Mouse (Mus musculus) MN1 (cell line): ENCODE results near the gene Msi2.

Experiments used
- DNase-seq: peaks from one replicate; pipeline ENCODE4 v3.0.0-alpha.2; 2016; ENCODE audit warnings: low spot score

Msi2 gene

GRCm38 (mm10) chr11:88636319-88636718 lies 82.0 kb downstream of the Msi2 start:
- no peak for DNase-seq

GRCm38 (mm10) chr11:88634627-88635026 lies 83.7 kb downstream of the Msi2 start:
- DNase-seq: no peak

GRCm38 (mm10) chr11:88631932-88632230 lies 86.4 kb downstream of the Msi2 start:
- DNase-seq: no peak

- no peak for DNase-seq
Observed at GRCm38 (mm10) chr11:88631084-88631931, 87.0 kb downstream of the Msi2 start.

- DNase-seq: no peak
Observed at GRCm38 (mm10) chr11:88629619-88630018, 88.7 kb downstream of the Msi2 start.

GRCm38 (mm10) chr11:88629165-88629564 lies 89.1 kb downstream of the Msi2 start:
- no peak for DNase-seq

- no peak for DNase-seq
Observed at GRCm38 (mm10) chr11:88628676-88629075, 89.6 kb downstream of the Msi2 start.

GRCm38 (mm10) chr11:88627327-88627726 lies 91.0 kb downstream of the Msi2 start:
- DNase-seq: no peak

- DNase-seq: no peak
Observed at GRCm38 (mm10) chr11:88626576-88626975, 91.7 kb downstream of the Msi2 start.

- DNase-seq: no peak
Observed at GRCm38 (mm10) chr11:88626061-88626460, 92.3 kb downstream of the Msi2 start.

GRCm38 (mm10) chr11:88625063-88625462 lies 93.2 kb downstream of the Msi2 start:
- no peak for DNase-seq

- DNase-seq: no peak
Observed at GRCm38 (mm10) chr11:88624627-88625026, 93.7 kb downstream of the Msi2 start.

- no peak for DNase-seq
Observed at GRCm38 (mm10) chr11:88623671-88624070, 94.6 kb downstream of the Msi2 start.

- DNase-seq: no peak
Observed at GRCm38 (mm10) chr11:88622496-88622895, 95.8 kb downstream of the Msi2 start.

- no peak for DNase-seq
Observed at GRCm38 (mm10) chr11:88621789-88622188, 96.5 kb downstream of the Msi2 start.

GRCm38 (mm10) chr11:88620158-88620973 lies 97.9 kb downstream of the Msi2 start:
- peak; percentile 36 for DNase-seq

- no peak for DNase-seq
Observed at GRCm38 (mm10) chr11:88619468-88620157, 98.7 kb downstream of the Msi2 start.

- DNase-seq: peak; percentile 67
Observed at GRCm38 (mm10) chr11:88618732-88619309, 99.5 kb downstream of the Msi2 start.

- no peak for DNase-seq
Observed at GRCm38 (mm10) chr11:88618005-88618501, 100.3 kb downstream of the Msi2 start.

GRCm38 (mm10) chr11:88617380-88617779 lies 100.9 kb downstream of the Msi2 start:
- no peak for DNase-seq

GRCm38 (mm10) chr11:88614527-88615305 lies 103.6 kb downstream of the Msi2 start:
- DNase-seq: no peak
